In the genomic region with DNA sequence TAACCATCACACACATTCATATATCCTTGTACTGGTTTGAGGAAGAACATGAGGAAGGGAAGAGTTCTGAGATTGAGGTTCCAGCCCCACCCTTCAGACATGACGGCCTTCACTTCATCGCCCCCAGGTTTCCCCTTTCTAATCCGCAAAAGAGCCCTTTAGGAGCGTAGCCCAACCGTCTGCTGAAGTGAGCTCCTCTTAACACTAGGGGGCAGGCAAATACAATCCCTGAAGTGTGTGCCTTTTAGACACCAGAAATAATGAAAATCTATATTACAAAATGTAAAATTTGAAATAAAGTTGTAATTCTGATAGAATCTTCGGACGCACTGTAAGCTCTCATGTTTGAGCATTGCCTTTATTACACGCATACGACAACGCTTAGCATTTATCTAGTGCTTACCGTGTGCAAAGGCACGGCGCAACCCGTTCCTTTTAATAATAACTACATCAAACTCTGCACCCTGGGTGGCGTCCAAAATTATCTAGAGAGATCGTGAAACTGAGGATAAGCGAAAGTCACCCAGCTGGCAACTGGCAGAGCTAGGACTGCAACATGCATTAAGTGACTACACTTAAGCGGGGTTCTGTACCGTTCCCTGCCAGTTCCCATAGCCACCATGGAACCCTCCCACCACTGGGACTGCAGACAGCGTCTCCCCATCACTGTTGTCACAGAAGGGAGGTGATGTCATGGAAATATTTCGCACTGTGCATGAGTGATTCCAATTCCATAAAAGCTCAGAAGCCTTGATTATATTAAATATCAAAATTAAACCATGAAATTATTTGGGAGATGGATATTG, we compare ENCODE assay signal across 8 mouse cellular contexts.
A peak's percentile ranks its signal among the peaks of the same experiment; 100 is the strongest.
DNase-seq lines count a peak whose midpoint lies in the region; ATAC-seq and TF ChIP-seq lines count a peak whose summit lies in the region.

No protein-coding gene starts in this region.

- TF ChIP-seq POLR2A in heart, adult 2 months (IDR thresholded peaks at IDR 0.05; ENCODE audit: insufficient read depth, low read depth, low read length): no peak
- no peak for TF ChIP-seq POLR2A in cortical plate, adult 2 months (IDR thresholded peaks at IDR 0.05; ENCODE audit: extremely low read depth, insufficient read depth, low read length)

- no peak overlapping the region for H3K4me3 ChIP-seq in heart, adult 2 months
- H3K4me3 ChIP-seq in cortical plate, adult 2 months (ENCODE audit: insufficient read depth, low read length): peak overlapping the region; percentile 24
- H3K4me3 ChIP-seq in left cerebral cortex, adult 2 months: peak overlapping the region; percentile 38
- no peak overlapping the region for H3K4me3 ChIP-seq in midbrain, postnatal 0 days (ENCODE audit: low read depth, low read length)

- ATAC-seq in midbrain, postnatal 0 days (ENCODE audit: low FRiP score): peak; percentile 66; the same call in 1 of the 2 replicates
- no peak for ATAC-seq in activated CD4-positive, CD25-positive, alpha-beta regulatory T cell, adult 4 months

- H3K27ac ChIP-seq in heart, adult 2 months: no peak overlapping the region
- no peak overlapping the region for H3K27ac ChIP-seq in cortical plate, adult 2 months (ENCODE audit: insufficient read depth, low read length)
- H3K27ac ChIP-seq in left cerebral cortex, adult 2 months: no peak overlapping the region; the same call in 1 of the 2 replicates
- H3K27ac ChIP-seq in midbrain, postnatal 0 days (ENCODE audit: low read depth, low read length): no peak overlapping the region

- H3K27me3 ChIP-seq in heart, adult 2 months (ENCODE audit: control insufficient read depth, insufficient read depth, low read length): no peaks in the 10 kb centered on the region
- no peaks in the 10 kb centered on the region for H3K27me3 ChIP-seq in midbrain, postnatal 0 days (ENCODE audit: insufficient read depth, low read length)

- peak; percentile 84 for TF ChIP-seq CTCF in heart, adult 2 months (IDR thresholded peaks at IDR 0.05)
- peak; percentile 67 for TF ChIP-seq CTCF in cortical plate, adult 2 months (IDR thresholded peaks at IDR 0.05; ENCODE audit: extremely low read depth, insufficient read depth, low read length)
- TF ChIP-seq CTCF in left cerebral cortex, adult 2 months (IDR thresholded peaks at IDR 0.05): peak; percentile 79
- peak; percentile 91 for TF ChIP-seq CTCF in midbrain, postnatal 0 days (IDR thresholded peaks at IDR 0.05)

- TF ChIP-seq EP300 in heart, adult 2 months (IDR thresholded peaks at IDR 0.05; ENCODE audit: insufficient read depth, low read depth, low read length): no peak

- no peak for DNase-seq in heart, adult 2 months
- no peak for DNase-seq in heart, adult 9 months (ENCODE audit: low spot score in 2 of 2)
- peak; percentile 40 for DNase-seq in ES-CJ7 (ENCODE audit: low read depth, low spot score)
- peak; percentile 58 for DNase-seq in heart, postnatal 4 days
- DNase-seq in left cerebral cortex, adult 2 months (ENCODE audit: extremely low spot score in 1 of 2, low spot score in 2 of 2): peak; percentile 45 to 46
- DNase-seq in midbrain, postnatal 0 days (ENCODE audit: low spot score): peak; percentile 76

- H3K4me1 ChIP-seq in heart, adult 2 months (ENCODE audit: control insufficient read depth, insufficient read depth, low read length): peaks cover 3% of the 10 kb centered on the region
- H3K4me1 ChIP-seq in cortical plate, adult 2 months (ENCODE audit: control insufficient read depth, insufficient read depth, low read length): peaks cover 1% of the 10 kb centered on the region; the same call in 1 of the 2 replicates
- H3K4me1 ChIP-seq in midbrain, postnatal 0 days (ENCODE audit: insufficient read depth, low read length): no peaks in the 10 kb centered on the region

- H3K4me2 ChIP-seq in midbrain, postnatal 0 days (ENCODE audit: low read depth, low read length, poor library complexity, severe bottlenecking): peak overlapping the region; percentile 22; the same call in 1 of the 2 replicates

- no peaks in the 10 kb centered on the region for H3K9me3 ChIP-seq in midbrain, postnatal 0 days (ENCODE audit: low read length)

- no peaks in the 10 kb centered on the region for H3K79me2 ChIP-seq in heart, adult 2 months (replicated peaks; ENCODE audit: control insufficient read depth, insufficient read depth, low read length)

- H3K9ac ChIP-seq in heart, adult 2 months (ENCODE audit: low read depth, low read length): no peak overlapping the region
- no peak overlapping the region for H3K9ac ChIP-seq in midbrain, postnatal 0 days (replicated peaks; ENCODE audit: low read length, poor library complexity, severe bottlenecking)

- intact Hi-C loops in heart, adult 2 months (cut with DNase I): loop anchor here (1.0 to 5.0 kb wide), 2 partner anchors 563 to 1045 kb away; no protein-coding TSS in a partner anchor
- intact Hi-C loops in left cerebral cortex, adult 2 months (cut with DNase I): loop anchor here (2.0 to 10.0 kb wide), 5 partner anchors 235 to 1108 kb away; no protein-coding TSS in a partner anchor

- H3K36me3 ChIP-seq in heart, adult 2 months (ENCODE audit: control insufficient read depth, insufficient read depth, low read length): no peaks in the 10 kb centered on the region
- no peaks in the 10 kb centered on the region for H3K36me3 ChIP-seq in midbrain, postnatal 0 days (ENCODE audit: insufficient read depth, low read length)

- WGBS in heart, adult 2 months: 39% methylated on average over 21 of the region's 21 CpGs
- 40% methylated on average over 21 of the region's 21 CpGs for WGBS in midbrain, postnatal 0 days

Comparison
In these comparisons a context has a peak if more than half of its experiments do, and no peak if none do; other contexts are left out.
1. DNase-seq: peak in ES-CJ7 (single experiment), heart, postnatal 4 days (single experiment), left cerebral cortex, adult 2 months (2 of 2) and midbrain, postnatal 0 days (single experiment); none in heart, adult 2 months (0 of 2) and heart, adult 9 months (0 of 2).
2. H3K4me3 ChIP-seq: peak in cortical plate, adult 2 months (single experiment) and left cerebral cortex, adult 2 months (single experiment); none in heart, adult 2 months (single experiment) and midbrain, postnatal 0 days (single experiment).
3. Peak in every context shown above with its lines, with median percentiles within 50 percentile points of each other: CTCF ChIP-seq.